Mouse (Mus musculus): ENCODE measurements around the gene Olfr692.
"Not testable (repeated sequence)": the region's sequence is repeated elsewhere in the genome, so short reads cannot be mapped to it uniquely, and the experiment has no call there.

The Olfr692 gene

GRCm38 (mm10) chr7:105399935-105400624 lies 32.0 kb downstream of the Olfr692 start, which contains the start of gene Fam160a2:
Gene Fam160a2, minus strand, starts transcription at chr7:105400054.
- peak; percentile 98 for DNase-seq (ENCODE audit: extremely low read depth, insufficient read length, low spot score)

- DNase-seq (ENCODE audit: extremely low read depth, insufficient read length, low spot score), result no peak
Measured at GRCm38 (mm10) chr7:105404268-105404667, 36.2 kb downstream of the Olfr692 start, which contains the start of gene Cnga4. Gene Cnga4, plus strand, starts transcription at chr7:105404568.

GRCm38 (mm10) chr7:105406322-105406721 lies 38.3 kb downstream of the Olfr692 start:
- no peak for DNase-seq (ENCODE audit: extremely low read depth, insufficient read length, low spot score)

GRCm38 (mm10) chr7:105411874-105412632 lies 44.0 kb downstream of the Olfr692 start:
- DNase-seq (ENCODE audit: extremely low read depth, insufficient read length, low spot score), result not testable (repeated sequence)

GRCm38 (mm10) chr7:105414385-105414784 lies 46.4 kb downstream of the Olfr692 start:
- DNase-seq (ENCODE audit: extremely low read depth, insufficient read length, low spot score), result no peak

- DNase-seq (ENCODE audit: extremely low read depth, insufficient read length, low spot score), result no peak
Measured at GRCm38 (mm10) chr7:105416529-105416928, 48.5 kb downstream of the Olfr692 start.

GRCm38 (mm10) chr7:105418106-105418505 lies 50.1 kb downstream of the Olfr692 start:
- DNase-seq (ENCODE audit: extremely low read depth, insufficient read length, low spot score), result no peak

Data from 3134 (cell line).